Mouse (Mus musculus): ENCODE measurements around the gene Rab20.
A peak's percentile ranks its signal among the peaks of the same experiment; 100 is the strongest.

Rab20 gene

GRCm38 (mm10) chr8:11452152-11452551 lies 26.4 kb downstream of the Rab20 start:
- no peak for DNase-seq

DNA sequence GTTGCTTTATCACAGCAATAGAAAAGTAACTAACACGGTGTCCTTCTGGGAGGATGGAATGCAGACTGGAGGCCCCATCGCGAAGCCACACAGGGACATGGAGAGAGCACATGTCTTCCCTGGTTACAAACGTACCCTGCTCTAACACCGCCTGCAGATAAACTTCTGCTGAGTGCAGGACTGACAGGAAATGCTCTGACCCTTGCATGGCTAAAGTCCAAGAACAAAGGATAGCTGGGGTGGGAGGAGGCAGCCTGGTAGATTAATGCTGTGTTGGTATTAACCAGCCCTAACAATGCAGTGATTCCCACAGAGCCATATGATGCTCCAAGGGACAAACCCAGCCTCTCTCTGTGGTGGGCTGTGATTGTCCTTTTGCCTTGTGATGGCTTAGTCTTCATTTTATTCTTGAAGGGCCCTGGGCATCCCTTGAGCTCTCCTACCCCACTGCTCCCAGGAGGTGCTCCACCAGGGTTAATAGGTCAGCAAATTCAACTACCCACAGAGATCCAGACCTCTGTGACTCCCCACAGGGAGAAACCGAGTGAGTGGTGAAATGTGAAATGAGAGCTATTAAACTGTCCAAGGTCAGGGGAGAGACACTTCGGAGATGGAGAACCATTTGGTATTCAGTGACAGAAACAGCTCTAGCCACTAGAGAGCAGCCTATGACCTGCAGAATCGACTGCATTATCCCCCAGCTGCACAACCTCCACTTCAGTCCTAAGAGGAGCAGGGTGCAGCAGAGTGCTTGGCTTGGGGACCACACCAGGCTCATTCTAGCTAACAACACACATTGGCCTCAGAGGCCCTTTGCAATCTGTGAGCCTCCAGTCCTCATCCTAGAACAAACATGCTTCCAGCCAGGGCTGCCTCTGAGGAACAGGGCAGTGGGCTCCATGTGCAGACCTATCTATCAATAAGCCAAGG lies 28.1 kb downstream of the Rab20 start:
- peak; percentile 58 for DNase-seq

- no peak for DNase-seq
Measured at GRCm38 (mm10) chr8:11447910-11448570, 30.5 kb downstream of the Rab20 start.

DNA sequence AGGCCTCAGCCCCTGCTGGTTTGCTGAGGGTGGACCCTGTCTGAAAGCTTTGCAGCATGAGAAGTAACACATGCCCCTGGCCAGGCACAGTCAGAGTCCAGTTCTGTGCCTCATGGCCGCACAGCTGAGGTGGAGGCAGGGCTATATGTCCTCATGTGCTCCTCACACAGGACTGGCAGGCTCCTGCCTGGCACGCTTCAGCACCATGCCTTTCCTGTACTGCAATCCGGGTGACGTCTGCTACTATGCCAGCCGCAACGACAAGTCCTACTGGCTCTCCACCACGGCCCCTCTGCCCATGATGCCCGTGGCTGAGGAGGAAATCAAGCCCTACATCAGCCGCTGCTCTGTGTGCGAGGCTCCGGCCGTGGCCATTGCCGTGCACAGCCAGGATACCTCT lies 32.7 kb downstream of the Rab20 start:
- DNase-seq: no peak

DNA sequence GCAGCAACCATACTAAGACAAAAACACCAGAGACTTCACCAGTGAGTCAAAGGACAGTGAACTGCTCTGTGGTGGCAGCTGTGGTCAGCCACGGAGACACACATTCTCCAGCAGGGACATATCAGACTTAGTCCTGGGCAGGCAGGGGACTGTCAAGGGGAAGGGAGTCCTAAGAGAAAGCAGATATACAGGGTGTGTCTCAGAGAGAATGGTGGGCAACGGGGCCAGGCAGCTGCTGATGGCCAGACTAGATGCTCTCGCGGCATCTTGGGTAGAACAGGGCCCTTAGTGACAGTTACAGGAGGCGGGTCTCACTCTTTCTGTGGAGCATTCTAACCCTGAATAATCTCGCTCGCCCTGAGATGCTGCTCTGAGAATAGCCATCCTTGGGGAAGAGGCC lies 34.3 kb downstream of the Rab20 start:
- DNase-seq: no peak

DNA sequence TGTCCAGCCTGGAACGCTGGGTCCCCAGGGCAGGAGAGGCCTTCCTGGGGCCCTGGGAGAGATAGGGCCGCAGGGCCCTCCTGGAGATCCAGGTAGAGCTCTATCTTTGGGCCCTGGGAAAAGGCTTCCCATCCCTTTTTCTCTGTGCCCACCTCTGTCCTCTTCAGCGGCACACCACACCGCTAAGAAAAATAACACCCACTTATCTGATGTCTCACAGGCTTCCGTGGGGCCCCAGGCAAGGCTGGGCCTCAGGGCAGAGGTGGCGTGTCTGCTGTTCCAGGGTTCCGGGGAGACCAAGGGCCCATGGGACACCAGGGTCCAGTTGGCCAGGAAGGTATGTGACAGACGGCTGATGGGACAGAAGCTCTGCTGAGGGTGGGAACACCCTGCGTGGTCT lies 34.9 kb downstream of the Rab20 start:
- no peak for DNase-seq

DNA sequence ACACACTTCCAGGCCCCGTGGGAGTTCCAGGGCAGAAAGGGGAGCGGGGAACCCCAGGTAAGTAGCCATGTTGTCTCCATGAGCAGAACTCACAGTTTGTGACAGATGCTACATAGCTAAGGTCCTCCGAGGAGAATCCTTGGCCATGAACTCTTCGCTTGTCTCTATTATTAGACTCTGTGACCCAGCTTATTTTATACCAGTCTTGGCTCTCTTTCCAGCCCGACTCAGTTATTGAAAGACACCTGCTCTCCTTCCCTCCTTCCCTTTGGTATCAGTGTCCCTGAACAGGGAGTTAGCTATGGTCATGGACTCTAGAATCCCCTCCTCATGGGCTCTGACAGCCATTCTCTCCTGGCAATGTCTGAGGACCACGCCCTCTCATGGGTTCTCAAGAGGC lies 37.2 kb downstream of the Rab20 start:
- no peak for DNase-seq

DNA sequence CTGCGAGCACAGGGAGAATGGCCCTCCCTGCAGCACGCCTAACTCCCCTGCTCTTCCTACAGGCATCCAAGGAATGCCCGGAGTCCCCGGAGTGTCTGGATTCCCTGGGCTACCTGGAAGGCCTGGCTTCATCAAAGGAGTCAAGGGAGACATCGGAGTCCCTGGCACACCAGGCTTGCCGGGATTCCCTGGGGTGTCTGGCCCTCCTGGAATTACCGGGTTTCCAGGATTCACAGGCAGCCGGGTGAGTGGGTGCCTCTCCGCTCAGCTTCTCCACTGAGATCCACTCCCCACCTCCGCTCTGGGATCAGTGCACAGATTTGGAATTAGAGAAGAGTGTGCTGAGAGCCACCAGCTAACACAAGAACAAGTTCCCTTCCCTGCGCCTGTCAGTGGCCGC lies 40.6 kb downstream of the Rab20 start:
- DNase-seq: no peak

DNA sequence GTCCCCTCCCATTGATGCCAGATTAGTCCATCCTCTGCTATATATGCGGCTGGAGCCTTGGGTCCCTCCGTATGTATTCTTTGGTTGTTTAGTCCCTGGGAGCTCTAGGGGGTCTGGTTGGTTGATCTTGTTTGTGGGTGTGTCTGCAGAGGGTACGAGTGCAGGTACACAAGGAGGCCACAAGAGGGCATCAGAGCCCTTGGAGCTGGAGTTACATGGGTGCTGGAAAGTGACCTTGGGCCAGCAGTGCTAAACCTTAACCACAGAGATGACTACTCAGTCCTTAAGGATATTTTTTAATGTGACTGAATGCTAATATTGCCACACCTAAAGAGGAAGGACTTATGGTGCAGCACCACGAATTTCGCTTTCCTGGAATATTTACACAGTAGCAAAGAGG lies 47.8 kb downstream of the Rab20 start:
- DNase-seq: no peak

- DNase-seq: no peak
Measured at GRCm38 (mm10) chr8:11423091-11423490, 55.4 kb downstream of the Rab20 start.

DNA sequence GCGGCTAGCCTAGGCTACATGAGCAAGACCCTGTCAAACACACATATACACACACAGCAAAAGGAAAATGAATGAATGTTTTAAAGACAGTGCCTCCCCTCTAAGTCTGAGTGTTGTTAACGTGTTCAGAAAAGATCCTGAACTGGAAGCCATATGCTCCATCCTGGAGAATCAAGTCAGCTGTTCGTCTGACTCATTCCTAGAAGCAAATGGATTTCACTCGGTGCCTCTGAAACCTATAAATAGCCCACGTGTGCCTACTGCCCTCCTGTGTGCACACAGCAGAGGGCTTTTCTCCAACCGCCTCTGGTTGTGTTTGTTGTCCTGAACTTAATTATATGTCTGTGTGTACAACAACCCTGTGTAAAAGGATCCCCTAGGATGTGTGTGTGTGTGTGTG lies 56.5 kb downstream of the Rab20 start:
- DNase-seq: no peak

DNA sequence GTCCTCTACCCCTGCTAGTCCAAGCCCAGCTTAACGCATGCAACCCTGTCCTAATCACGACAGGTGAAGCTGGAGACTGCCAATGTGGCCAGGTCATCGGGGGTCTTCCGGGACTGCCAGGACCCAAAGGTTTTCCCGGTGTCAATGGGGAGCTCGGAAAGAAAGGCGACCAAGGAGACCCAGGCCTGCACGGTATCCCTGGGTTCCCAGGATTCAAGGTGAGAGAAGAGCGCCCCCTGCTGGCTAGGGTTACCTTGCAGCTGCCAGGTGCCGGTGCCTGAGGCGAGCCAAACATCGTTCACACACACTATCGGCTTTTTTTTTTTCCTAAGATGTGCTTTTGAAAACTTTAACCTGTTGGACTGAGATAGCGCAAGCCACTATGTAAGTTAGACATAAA lies 57.4 kb downstream of the Rab20 start:
- DNase-seq: no peak

DNA sequence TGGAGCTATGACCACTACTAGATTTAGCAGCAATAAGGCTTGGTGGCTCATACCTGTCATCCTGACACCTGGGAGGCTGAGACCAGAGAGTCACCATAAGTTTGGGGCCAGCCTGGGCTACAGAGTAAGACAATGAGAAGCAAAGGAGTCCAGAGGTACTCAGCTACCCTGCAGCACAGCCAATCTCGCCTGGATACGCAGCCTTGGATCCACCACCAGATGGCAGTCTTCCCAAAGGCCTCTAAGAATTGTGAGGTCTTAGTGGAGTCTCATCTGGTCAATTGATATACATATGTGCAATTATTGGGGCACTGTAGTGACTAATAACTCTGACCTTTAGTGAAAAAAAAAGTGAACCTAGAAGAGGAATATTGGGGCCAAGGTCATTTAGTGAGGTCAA lies 58.9 kb downstream of the Rab20 start:
- no peak for DNase-seq

DNA sequence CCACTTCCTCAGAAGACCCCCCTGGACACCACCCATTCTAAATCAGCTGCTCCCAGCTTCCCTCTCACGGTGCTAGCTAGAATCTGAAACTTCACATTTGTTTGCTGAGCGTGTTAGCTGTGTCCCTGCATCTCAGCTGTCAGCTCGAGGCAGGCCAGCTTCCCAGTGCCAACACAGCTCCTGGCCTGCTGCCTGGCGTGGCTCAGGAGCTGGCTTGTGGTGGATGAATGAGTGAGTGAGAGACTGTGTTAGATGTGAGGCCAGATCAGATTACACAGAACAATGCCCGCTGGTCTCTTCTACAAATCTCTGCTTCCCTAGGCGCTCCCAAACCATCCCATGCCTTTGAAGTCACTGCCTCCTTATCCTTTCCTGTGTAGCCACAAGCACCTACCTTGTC lies 59.3 kb downstream of the Rab20 start:
- no peak for DNase-seq

- DNase-seq: no peak
Measured at GRCm38 (mm10) chr8:11417762-11418161, 60.7 kb downstream of the Rab20 start.

DNA sequence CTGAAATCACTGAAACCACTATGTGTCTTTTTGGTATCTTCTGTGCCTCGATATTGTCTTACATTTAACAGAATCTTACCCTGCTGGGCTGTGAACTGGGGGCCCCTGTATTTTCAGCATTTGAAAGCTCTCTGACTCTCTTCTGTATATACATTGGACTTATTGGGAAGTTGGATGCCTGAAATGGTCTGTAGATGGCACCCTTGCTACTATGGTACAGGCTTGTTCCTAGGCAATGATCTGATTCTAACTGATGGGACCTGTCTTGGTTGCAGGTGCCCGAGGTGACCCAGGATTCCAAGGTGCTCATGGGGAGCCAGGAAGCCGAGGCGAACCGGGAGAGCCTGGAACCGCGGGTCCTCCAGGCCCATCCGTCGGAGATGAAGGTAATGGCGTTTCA lies 63.4 kb downstream of the Rab20 start:
- no peak for DNase-seq

GRCm38 (mm10) chr8:11414304-11414703 lies 64.2 kb downstream of the Rab20 start:
- no peak for DNase-seq

GRCm38 (mm10) chr8:11412450-11412849 lies 66.1 kb downstream of the Rab20 start:
- DNase-seq: no peak

DNA sequence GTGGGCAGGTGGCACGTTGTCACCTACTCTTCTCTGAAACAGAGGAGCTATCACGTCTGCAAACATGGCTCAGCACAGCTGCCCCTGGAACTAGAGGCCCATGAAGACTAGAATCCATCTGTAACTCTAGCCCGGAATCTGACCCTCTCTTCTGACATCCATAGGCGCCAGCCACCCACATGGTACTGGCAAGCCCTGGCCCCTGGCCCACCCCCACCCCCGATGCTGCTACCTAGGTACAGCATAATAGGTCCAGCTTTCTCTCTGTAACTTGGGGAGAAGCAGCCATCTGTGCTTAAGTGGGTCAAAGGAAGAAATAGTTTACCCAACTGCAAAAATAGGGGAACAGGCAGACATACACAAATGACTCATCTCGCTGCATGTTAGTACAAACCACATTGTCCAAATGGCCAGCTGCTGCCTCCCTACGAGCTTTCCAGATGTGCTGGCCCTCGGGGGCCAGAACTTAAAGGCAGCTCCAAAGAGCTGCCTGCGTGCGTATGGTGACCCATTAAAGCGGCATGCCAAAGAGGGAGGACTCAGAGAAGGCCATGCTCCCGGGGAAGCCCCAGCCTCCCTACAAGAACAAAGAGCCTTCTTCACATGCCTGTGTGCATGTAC lies 66.9 kb downstream of the Rab20 start:
- no peak for DNase-seq

GRCm38 (mm10) chr8:11405722-11406481 lies 72.6 kb downstream of the Rab20 start:
- DNase-seq: peak; percentile 63

GRCm38 (mm10) chr8:11404614-11405013 lies 73.9 kb downstream of the Rab20 start:
- DNase-seq: no peak

DNA sequence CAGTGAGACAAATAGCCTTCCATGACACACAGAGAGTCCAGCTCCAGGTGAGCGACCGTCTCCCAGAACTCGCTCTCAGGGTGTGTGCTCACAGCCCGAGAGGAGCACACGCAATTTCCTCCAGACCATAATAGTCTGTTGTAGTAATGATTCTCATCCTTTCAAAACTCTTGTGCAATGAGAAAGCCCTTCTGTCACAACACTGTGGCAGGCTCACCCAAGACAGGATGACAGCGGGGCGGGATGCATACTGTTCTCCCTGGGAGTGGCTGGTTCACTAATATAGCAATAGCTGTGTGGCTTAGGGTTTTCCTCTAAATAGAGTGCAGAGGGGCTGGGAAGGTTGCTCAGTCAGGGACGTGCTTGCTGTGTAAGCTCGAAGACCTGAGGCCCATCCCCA lies 74.7 kb downstream of the Rab20 start:
- DNase-seq: no peak
